Mouse (Mus musculus): ENCODE measurements around the gene Ugt1a10.

DNA sequence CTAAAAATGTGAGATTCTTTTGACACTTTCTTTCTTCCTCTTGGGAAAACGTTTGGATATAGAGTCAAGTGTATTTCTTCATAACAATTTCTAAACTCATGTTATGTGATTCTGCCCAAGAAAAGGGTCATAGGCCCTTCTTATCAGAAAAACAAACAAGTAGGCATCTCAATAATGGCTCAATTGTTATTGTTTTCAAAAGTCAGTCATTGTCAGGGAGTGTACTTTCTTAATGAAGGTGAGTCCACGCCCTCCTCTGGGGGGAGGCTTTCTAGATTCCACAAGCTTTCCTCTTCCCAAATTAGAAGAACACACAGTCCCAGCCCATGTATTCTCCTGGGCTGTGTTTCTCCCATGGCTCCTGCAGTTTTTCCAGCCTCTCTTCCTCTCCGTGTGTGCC, 32.3 kb downstream of the Ugt1a10 start, which contains the start of gene Ugt1a8:
- TF ChIP-seq CTCF (IDR thresholded peaks at IDR 0.05; ENCODE audit: borderline replicate concordance, extremely low read depth, insufficient read depth, insufficient read length): no peak
- TF ChIP-seq POLR2A (IDR thresholded peaks at IDR 0.05; ENCODE audit: borderline replicate concordance, extremely low read depth, insufficient read depth, insufficient read length, poor library complexity, severe bottlenecking): no peak

All from brain, embryonic 14.5 days (tissue).